17 mouse cellular contexts compared by ENCODE assay signal in the genomic region with DNA sequence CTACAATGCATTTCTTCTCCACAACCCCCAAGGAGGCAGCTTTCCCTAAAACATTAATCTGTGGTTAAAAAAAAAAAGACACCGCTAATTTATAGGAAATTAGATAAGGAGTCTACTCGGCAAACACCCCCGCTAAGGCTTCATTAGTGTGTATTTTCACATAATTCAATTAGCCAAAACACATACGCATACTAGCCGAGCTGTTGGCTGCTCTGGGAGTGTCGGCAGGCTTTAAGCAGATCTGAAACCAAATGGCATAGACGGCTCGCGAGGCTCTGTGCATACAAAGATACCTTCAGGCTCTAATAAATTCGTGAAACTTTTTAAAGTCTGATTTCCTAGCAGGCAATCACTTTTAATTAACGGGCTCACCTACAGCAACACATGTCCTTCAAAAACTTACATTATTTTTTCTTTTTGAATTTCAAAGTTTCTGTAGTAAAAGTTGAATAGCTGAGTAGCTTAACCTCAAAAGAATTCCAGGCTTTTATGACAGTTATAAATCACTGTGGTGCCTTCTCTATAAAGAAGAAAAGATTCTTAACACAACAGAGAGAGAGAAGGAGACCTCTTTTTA.
A peak's percentile ranks its signal among the peaks of the same experiment; 100 is the strongest.
DNase-seq lines count a peak whose midpoint lies in the region; ATAC-seq and TF ChIP-seq lines count a peak whose summit lies in the region.
"Had no signal": no experiment of that assay in that cellular context is flagged by ENCODE, and none has a peak within 500 bp of the region (broad histone marks: within the 10 kb centered on the region; RNA-seq: fewer than 3 reads in every experiment).

No protein-coding gene starts in this region.

- H3K9ac ChIP-seq in intestine, embryonic 16.5 days (ENCODE audit: low read depth, low read length) = no peak overlapping the region
- H3K9ac ChIP-seq in neural tube, embryonic 12.5 days = no peak overlapping the region
- H3K9ac ChIP-seq: embryonic facial prominence, embryonic 12.5 days; liver, embryonic 15.5 days; stomach, embryonic 15.5 days had no signal

- no peak for DNase-seq in layer of hippocampus, adult 2 months (ENCODE audit: low spot score in 2 of 2)
- no peak for DNase-seq in layer of hippocampus, adult 8-10 months (ENCODE audit: low spot score in 2 of 2)
- peak; percentile 44 for DNase-seq in embryo, embryonic 11 days
- DNase-seq in lung, postnatal 14 days = no peak
- no peak for DNase-seq in ovary, postnatal 36 days (ENCODE audit: low spot score)
- DNase-seq: adrenal gland, postnatal 25 days; cerebellum, postnatal 10 days; kidney, adult 18-20 months; layer of hippocampus, adult 9-11 months; lung, postnatal 10 days; retina, postnatal 1 day had no signal

- ATAC-seq in intestine, embryonic 16.5 days = no peak
- no peak for ATAC-seq in neural tube, embryonic 12.5 days (ENCODE audit: low FRiP score, low read depth)

- no peaks in the 10 kb centered on the region for H3K9me3 ChIP-seq in intestine, embryonic 16.5 days (ENCODE audit: control insufficient read depth, low read length)
- H3K9me3 ChIP-seq in neural tube, embryonic 12.5 days = no peaks in the 10 kb centered on the region
- H3K9me3 ChIP-seq: embryonic facial prominence, embryonic 12.5 days; heart, embryonic 13.5 days; liver, embryonic 15.5 days; stomach, embryonic 15.5 days had no signal

- peak overlapping the region; percentile 34; the same call in 1 of the 2 replicates for H3K4me3 ChIP-seq in layer of hippocampus, adult 2 months
- peak overlapping the region; percentile 12; the same call in 1 of the 2 replicates for H3K4me3 ChIP-seq in intestine, embryonic 16.5 days (ENCODE audit: low read length)
- H3K4me3 ChIP-seq in neural tube, embryonic 12.5 days = no peak overlapping the region
- H3K4me3 ChIP-seq: embryonic facial prominence, embryonic 12.5 days; liver, embryonic 15.5 days; stomach, embryonic 15.5 days had no signal

- H3K4me2 ChIP-seq in intestine, embryonic 16.5 days (ENCODE audit: low read depth, low read length) = 0 out of 2 replicates have a peak overlapping the region, but pooled peaks have one; percentile 19
- H3K4me2 ChIP-seq in neural tube, embryonic 12.5 days (replicated peaks) = 0 out of 2 replicates have a peak overlapping the region, but pooled peaks have one; percentile 14
- H3K4me2 ChIP-seq: embryonic facial prominence, embryonic 12.5 days; liver, embryonic 15.5 days; stomach, embryonic 15.5 days had no signal

- peak overlapping the region; percentile 73; the same call in 1 of the 2 replicates for H3K27ac ChIP-seq in layer of hippocampus, adult 2 months
- H3K27ac ChIP-seq in intestine, embryonic 16.5 days (ENCODE audit: low read length) = no peak overlapping the region
- no peak overlapping the region for H3K27ac ChIP-seq in neural tube, embryonic 12.5 days
- H3K27ac ChIP-seq: embryonic facial prominence, embryonic 12.5 days; heart, embryonic 13.5 days; liver, embryonic 15.5 days; stomach, embryonic 15.5 days had no signal

- TF ChIP-seq CTCF in layer of hippocampus, adult 2 months (conservative IDR thresholded peaks at IDR 0.05) = no peak

- WGBS in intestine, embryonic 16.5 days = 16% methylated on average over 11 of the region's 11 CpGs
- WGBS in neural tube, embryonic 12.5 days = 8% methylated on average over 11 of the region's 11 CpGs

- peaks cover 23% of the 10 kb centered on the region for H3K4me1 ChIP-seq in intestine, embryonic 16.5 days (ENCODE audit: control insufficient read depth, insufficient read depth, low read length)
- peaks cover 11% of the 10 kb centered on the region for H3K4me1 ChIP-seq in neural tube, embryonic 12.5 days
- H3K4me1 ChIP-seq: stomach, embryonic 15.5 days had no signal

- H3K36me3 ChIP-seq in intestine, embryonic 16.5 days (ENCODE audit: control insufficient read depth, insufficient read depth, low read length) = no peaks in the 10 kb centered on the region
- no peaks in the 10 kb centered on the region for H3K36me3 ChIP-seq in neural tube, embryonic 12.5 days
- H3K36me3 ChIP-seq: embryonic facial prominence, embryonic 12.5 days; heart, embryonic 13.5 days; liver, embryonic 15.5 days; stomach, embryonic 15.5 days had no signal

- no peaks in the 10 kb centered on the region; the same call in 1 of the 2 replicates for H3K27me3 ChIP-seq in intestine, embryonic 16.5 days (replicated peaks; ENCODE audit: control insufficient read depth, insufficient read depth, low read length)
- no peaks in the 10 kb centered on the region for H3K27me3 ChIP-seq in neural tube, embryonic 12.5 days (replicated peaks)
